Mouse (Mus musculus) spleen, adult 2 months (tissue): ENCODE data around the gene Sec23b.

Experiments used
- CTCF ChIP-seq: fragments of 200-500 bp; IDR thresholded peaks from 2 replicates; pipeline ENCODE4 v1.5.1; 2011; ENCODE audit warnings: mild to moderate bottlenecking, inconsistent platforms; ENCODE audit not compliant: insufficient read depth, insufficient read length, insufficient replicate concordance; ENCODE audit errors: extremely low read depth
- POLR2A ChIP-seq: fragments of 200-500 bp; IDR thresholded peaks from 2 replicates; pipeline ENCODE4 v1.6.1; 2011; ENCODE audit warnings: low read depth, low read length, inconsistent platforms

DNA sequence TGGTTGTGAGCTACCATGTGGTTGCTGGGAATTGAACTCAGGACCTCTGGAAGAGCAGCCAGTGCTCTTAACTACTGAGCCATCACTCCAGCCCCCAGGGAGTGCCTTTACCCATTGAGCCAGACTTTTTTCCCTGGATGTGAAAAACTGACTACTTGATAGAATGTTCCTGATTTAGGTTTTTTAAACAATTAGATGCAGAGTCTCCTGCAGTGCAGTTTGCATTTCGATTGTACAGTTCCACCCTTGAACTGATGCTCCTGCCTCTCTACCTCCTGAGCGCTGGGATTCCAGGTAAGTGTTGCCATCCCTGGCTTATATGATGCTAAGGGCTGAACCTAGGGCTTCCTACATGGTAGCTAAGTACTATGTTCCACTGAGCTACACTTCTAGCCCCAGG, 42.0 kb downstream of the Sec23b start:
- no peak for TF ChIP-seq CTCF
- no peak for TF ChIP-seq POLR2A
